Mouse (Mus musculus): ENCODE data around the gene Aldh3a2.
"Not testable (repeated sequence)": the region's sequence is repeated elsewhere in the genome, so short reads cannot be mapped to it uniquely, and the experiment has no call there.

The Aldh3a2 gene

GRCm38 (mm10) chr11:61266551-61267533, at the start of gene Aldh3a2:
TSS of gene Aldh3a2 (minus strand) at chr11:61267464.
- in situ Hi-C loops (cut with MboI; ENCODE audit: unreplicated experiment in 2 of 2): no loop called here

- in situ Hi-C loops (cut with MboI; ENCODE audit: unreplicated experiment in 2 of 2): no loop called here
Observed at GRCm38 (mm10) chr11:61316864-61317263, 49.6 kb upstream of the Aldh3a2 start.

GRCm38 (mm10) chr11:61310321-61310720, 43.1 kb upstream of the Aldh3a2 start:
- in situ Hi-C loops (cut with MboI; ENCODE audit: unreplicated experiment in 2 of 2): loop anchor here in 1 of 2 experiments (5.0 kb wide), 1 partner anchor 203 kb away; no protein-coding TSS in a partner anchor

GRCm38 (mm10) chr11:61309831-61310230, 42.6 kb upstream of the Aldh3a2 start:
- in situ Hi-C loops (cut with MboI; ENCODE audit: unreplicated experiment in 2 of 2): loop anchor here in 1 of 2 experiments (5.0 kb wide), 1 partner anchor 203 kb away; no protein-coding TSS in a partner anchor

GRCm38 (mm10) chr11:61307795-61308194, 40.5 kb upstream of the Aldh3a2 start:
- in situ Hi-C loops (cut with MboI; ENCODE audit: unreplicated experiment in 2 of 2): no loop called here

GRCm38 (mm10) chr11:61305377-61305776, 38.1 kb upstream of the Aldh3a2 start:
- in situ Hi-C loops (cut with MboI; ENCODE audit: unreplicated experiment in 2 of 2): no loop called here

- in situ Hi-C loops (cut with MboI; ENCODE audit: unreplicated experiment in 2 of 2): not testable (repeated sequence)
Observed at GRCm38 (mm10) chr11:61304535-61304934, 37.3 kb upstream of the Aldh3a2 start.

- in situ Hi-C loops (cut with MboI; ENCODE audit: unreplicated experiment in 2 of 2): no loop called here
Observed at GRCm38 (mm10) chr11:61300716-61301392, 33.6 kb upstream of the Aldh3a2 start.

- in situ Hi-C loops (cut with MboI; ENCODE audit: unreplicated experiment in 2 of 2): no loop called here
Observed at GRCm38 (mm10) chr11:61300205-61300604, 32.9 kb upstream of the Aldh3a2 start.

- in situ Hi-C loops (cut with MboI; ENCODE audit: unreplicated experiment in 2 of 2): loop anchor here in 1 of 2 experiments (5.0 kb wide), 1 partner anchor 89 kb away; no protein-coding TSS in a partner anchor
Observed at GRCm38 (mm10) chr11:61297901-61298300, 30.6 kb upstream of the Aldh3a2 start.

- in situ Hi-C loops (cut with MboI; ENCODE audit: unreplicated experiment in 2 of 2): loop anchor here in 1 of 2 experiments (5.0 kb wide), 1 partner anchor 90 kb away; no protein-coding TSS in a partner anchor
Observed at GRCm38 (mm10) chr11:61297326-61297725, 30.1 kb upstream of the Aldh3a2 start.

- in situ Hi-C loops (cut with MboI; ENCODE audit: unreplicated experiment in 2 of 2): loop anchor here in 1 of 2 experiments (5.0 kb wide), 1 partner anchor 91 kb away; no protein-coding TSS in a partner anchor
Observed at GRCm38 (mm10) chr11:61296556-61296955, 29.3 kb upstream of the Aldh3a2 start.

- in situ Hi-C loops (cut with MboI; ENCODE audit: unreplicated experiment in 2 of 2): loop anchor here in 1 of 2 experiments (5.0 kb wide), 1 partner anchor 92 kb away; no protein-coding TSS in a partner anchor
Observed at GRCm38 (mm10) chr11:61295556-61295955, 28.3 kb upstream of the Aldh3a2 start.

- in situ Hi-C loops (cut with MboI; ENCODE audit: unreplicated experiment in 2 of 2): no loop called here
Observed at GRCm38 (mm10) chr11:61294431-61294830, 27.2 kb upstream of the Aldh3a2 start.

- in situ Hi-C loops (cut with MboI; ENCODE audit: unreplicated experiment in 2 of 2): no loop called here
Observed at GRCm38 (mm10) chr11:61293251-61293650, 26.0 kb upstream of the Aldh3a2 start.

- in situ Hi-C loops (cut with MboI; ENCODE audit: unreplicated experiment in 2 of 2): no loop called here
Observed at GRCm38 (mm10) chr11:61284323-61284722, 17.1 kb upstream of the Aldh3a2 start.

- in situ Hi-C loops (cut with MboI; ENCODE audit: unreplicated experiment in 2 of 2): no loop called here
Observed at GRCm38 (mm10) chr11:61283414-61284049, 16.3 kb upstream of the Aldh3a2 start.

GRCm38 (mm10) chr11:61278445-61279077, 11.3 kb upstream of the Aldh3a2 start:
- in situ Hi-C loops (cut with MboI; ENCODE audit: unreplicated experiment in 2 of 2): no loop called here

GRCm38 (mm10) chr11:61277937-61278336, 10.7 kb upstream of the Aldh3a2 start:
- in situ Hi-C loops (cut with MboI; ENCODE audit: unreplicated experiment in 2 of 2): no loop called here

- in situ Hi-C loops (cut with MboI; ENCODE audit: unreplicated experiment in 2 of 2): no loop called here
Observed at GRCm38 (mm10) chr11:61276482-61276881, 9.2 kb upstream of the Aldh3a2 start.

All from v-Abl transformed pro-B cells (cell line).